Mouse (Mus musculus): ENCODE measurements around the gene Mb21d2.

The Mb21d2 gene

GRCm38 (mm10) chr16:28928815-28929685 is at the start of gene Mb21d2:
Gene Mb21d2, minus strand, starts transcription at chr16:28929673.
- in situ Hi-C loops (cut with MboI; ENCODE audit: low pct_unique_long_range_greater_than_20kb in 1 of 2, low sequenced_read_pairs in 2 of 2, unreplicated experiment in 1 of 2): no loop called here

GRCm38 (mm10) chr16:28966236-28966635 is 36.8 kb upstream of the Mb21d2 start:
- in situ Hi-C loops (cut with MboI; ENCODE audit: low pct_unique_long_range_greater_than_20kb in 1 of 2, low sequenced_read_pairs in 2 of 2, unreplicated experiment in 1 of 2): no loop called here

- in situ Hi-C loops (cut with MboI; ENCODE audit: low pct_unique_long_range_greater_than_20kb in 1 of 2, low sequenced_read_pairs in 2 of 2, unreplicated experiment in 1 of 2): no loop called here
Observed at GRCm38 (mm10) chr16:28964048-28964447, 34.6 kb upstream of the Mb21d2 start.

GRCm38 (mm10) chr16:28962987-28963386 is 33.5 kb upstream of the Mb21d2 start:
- in situ Hi-C loops (cut with MboI; ENCODE audit: low pct_unique_long_range_greater_than_20kb in 1 of 2, low sequenced_read_pairs in 2 of 2, unreplicated experiment in 1 of 2): no loop called here

- in situ Hi-C loops (cut with MboI; ENCODE audit: low pct_unique_long_range_greater_than_20kb in 1 of 2, low sequenced_read_pairs in 2 of 2, unreplicated experiment in 1 of 2): no loop called here
Observed at GRCm38 (mm10) chr16:28949810-28950209, 20.3 kb upstream of the Mb21d2 start.

- in situ Hi-C loops (cut with MboI; ENCODE audit: low pct_unique_long_range_greater_than_20kb in 1 of 2, low sequenced_read_pairs in 2 of 2, unreplicated experiment in 1 of 2): no loop called here
Observed at GRCm38 (mm10) chr16:28943254-28943653, 13.8 kb upstream of the Mb21d2 start.

GRCm38 (mm10) chr16:28936181-28936792 is 6.8 kb upstream of the Mb21d2 start:
- in situ Hi-C loops (cut with MboI; ENCODE audit: low pct_unique_long_range_greater_than_20kb in 1 of 2, low sequenced_read_pairs in 2 of 2, unreplicated experiment in 1 of 2): no loop called here

GRCm38 (mm10) chr16:28935701-28936100 is 6.2 kb upstream of the Mb21d2 start:
- in situ Hi-C loops (cut with MboI; ENCODE audit: low pct_unique_long_range_greater_than_20kb in 1 of 2, low sequenced_read_pairs in 2 of 2, unreplicated experiment in 1 of 2): no loop called here

- in situ Hi-C loops (cut with MboI; ENCODE audit: low pct_unique_long_range_greater_than_20kb in 1 of 2, low sequenced_read_pairs in 2 of 2, unreplicated experiment in 1 of 2): no loop called here
Observed at GRCm38 (mm10) chr16:28931213-28931612, 1.7 kb upstream of the Mb21d2 start.

- in situ Hi-C loops (cut with MboI; ENCODE audit: low pct_unique_long_range_greater_than_20kb in 1 of 2, low sequenced_read_pairs in 2 of 2, unreplicated experiment in 1 of 2): no loop called here
Observed at GRCm38 (mm10) chr16:28930426-28930825, 953 bp upstream of the Mb21d2 start.

- in situ Hi-C loops (cut with MboI; ENCODE audit: low pct_unique_long_range_greater_than_20kb in 1 of 2, low sequenced_read_pairs in 2 of 2, unreplicated experiment in 1 of 2): no loop called here
Observed at GRCm38 (mm10) chr16:28929686-28930291, 316 bp upstream of the Mb21d2 start.

- in situ Hi-C loops (cut with MboI; ENCODE audit: low pct_unique_long_range_greater_than_20kb in 1 of 2, low sequenced_read_pairs in 2 of 2, unreplicated experiment in 1 of 2): no loop called here
Observed at GRCm38 (mm10) chr16:28928466-28928814, 1.0 kb downstream of the Mb21d2 start.

- in situ Hi-C loops (cut with MboI; ENCODE audit: low pct_unique_long_range_greater_than_20kb in 1 of 2, low sequenced_read_pairs in 2 of 2, unreplicated experiment in 1 of 2): no loop called here
Observed at GRCm38 (mm10) chr16:28927381-28927780, 2.1 kb downstream of the Mb21d2 start.

- in situ Hi-C loops (cut with MboI; ENCODE audit: low pct_unique_long_range_greater_than_20kb in 1 of 2, low sequenced_read_pairs in 2 of 2, unreplicated experiment in 1 of 2): no loop called here
Observed at GRCm38 (mm10) chr16:28919320-28919885, 10.1 kb downstream of the Mb21d2 start.

- in situ Hi-C loops (cut with MboI; ENCODE audit: low pct_unique_long_range_greater_than_20kb in 1 of 2, low sequenced_read_pairs in 2 of 2, unreplicated experiment in 1 of 2): no loop called here
Observed at GRCm38 (mm10) chr16:28915362-28915761, 14.1 kb downstream of the Mb21d2 start.

GRCm38 (mm10) chr16:28914709-28915108 is 14.8 kb downstream of the Mb21d2 start:
- in situ Hi-C loops (cut with MboI; ENCODE audit: low pct_unique_long_range_greater_than_20kb in 1 of 2, low sequenced_read_pairs in 2 of 2, unreplicated experiment in 1 of 2): no loop called here

GRCm38 (mm10) chr16:28911414-28912050 is 17.9 kb downstream of the Mb21d2 start:
- in situ Hi-C loops (cut with MboI; ENCODE audit: low pct_unique_long_range_greater_than_20kb in 1 of 2, low sequenced_read_pairs in 2 of 2, unreplicated experiment in 1 of 2): no loop called here

- in situ Hi-C loops (cut with MboI; ENCODE audit: low pct_unique_long_range_greater_than_20kb in 1 of 2, low sequenced_read_pairs in 2 of 2, unreplicated experiment in 1 of 2): no loop called here
Observed at GRCm38 (mm10) chr16:28906370-28907275, 22.9 kb downstream of the Mb21d2 start.
